Mouse (Mus musculus) neural tube, embryonic 14.5 days (tissue): ENCODE measurements around the gene Blmh. TPM values are rescaled to one million over a fixed set of nuclear protein-coding genes. Genes with fewer than 3 reads are reported as not detected.

Experiments used
- ATAC-seq: fragments of 200-750 bp; cut with Nextera tagmentation; 2 replicates; pipeline ENCODE4 v1.8.0; 2017; ENCODE audit warnings: low read depth, mild to moderate bottlenecking, moderate TSS enrichment, moderate library complexity
- H3K27ac ChIP-seq: fragments of 300-500 bp; sonication (generic); 2 replicates; pipeline ENCODE4 v1.5.1; 2014; ENCODE audit warnings: low read depth, mild to moderate bottlenecking, control low read depth, low read length, moderate library complexity, mixed read lengths
- H3K27me3 ChIP-seq: fragments of 300-500 bp; sonication (generic); 2 replicates; pipeline ENCODE4 v1.6.1; 2014; ENCODE audit warnings: low read length; ENCODE audit not compliant: control insufficient read depth, insufficient read depth
- H3K36me3 ChIP-seq: fragments of 300-500 bp; sonication (generic); 2 replicates; pipeline ENCODE4 v1.6.1; 2014; ENCODE audit warnings: low read length, mixed read lengths; ENCODE audit not compliant: control insufficient read depth, insufficient read depth
- H3K4me1 ChIP-seq: fragments of 300-500 bp; sonication (generic); 2 replicates; pipeline ENCODE4 v1.6.1; 2014; ENCODE audit warnings: low read length; ENCODE audit not compliant: control insufficient read depth, insufficient read depth
- H3K4me2 ChIP-seq: fragments of 300-500 bp; sonication (generic); 2 replicates; pipeline ENCODE4 v1.6.1; 2014; ENCODE audit warnings: mild to moderate bottlenecking, low read depth, low read length, control low read depth
- H3K4me3 ChIP-seq: fragments of 300-500 bp; sonication (generic); 2 replicates; pipeline ENCODE4 v1.5.1; 2014; ENCODE audit warnings: low read depth, low read length, control low read depth, mixed read lengths
- H3K9ac ChIP-seq: fragments of 300-500 bp; sonication (generic); replicated peaks from 2 replicates; pipeline ENCODE4 v1.6.1; 2014; ENCODE audit warnings: low read depth, mild to moderate bottlenecking, control low read depth, low read length, mixed read lengths
- H3K9me3 ChIP-seq: fragments of 300-500 bp; sonication (generic); 2 replicates; pipeline ENCODE4 v1.6.1; 2016; ENCODE audit warnings: low read length; ENCODE audit not compliant: control insufficient read depth
- WGBS: fragments of 180-500 bp; shearing (Covaris S2); extraction: QIAGEN DNeasy Blood & Tissue Kit; methylation state at CpG from one replicate; pipeline ENCODE4 v1.1.7; 2014; 5-methylcytosine and 5-hydroxymethylcytosine counted together
- polyA plus RNA-seq: library from polyadenylated mRNA; unstranded; fragments of >200 nt; fragmentation: Nextera tagmentation; extraction: Ambion mirVana; gene quantifications from 2 replicates; pipeline ENCODE4 v1.2.1, GENCODE M21; 2014

The Blmh gene
- polyA plus RNA-seq, 1 experiment from 2014 or later, result 117 TPM

DNA sequence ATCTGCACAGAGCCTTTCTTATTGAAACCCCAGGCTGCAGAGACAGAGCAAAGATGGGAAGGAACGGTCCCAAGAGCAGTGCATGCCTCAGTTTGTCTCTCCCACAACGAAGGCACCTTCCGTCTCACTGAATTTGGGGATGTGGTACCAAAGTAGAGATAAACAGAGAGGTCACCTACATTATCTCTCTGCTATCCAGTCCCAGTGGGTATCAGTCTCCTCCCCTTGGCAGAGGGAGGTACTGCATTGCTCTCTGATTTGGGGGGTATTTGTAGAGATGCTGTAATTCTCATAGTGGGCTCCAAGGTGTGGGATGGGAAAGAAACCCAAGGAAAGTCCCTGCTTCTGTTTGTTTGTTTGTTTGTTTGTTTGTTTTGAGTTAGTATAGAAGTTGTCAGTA lies 102.0 kb downstream of the Blmh start:
- WGBS, result 75% methylated on average over 3 of the region's 3 CpGs
- Histone ChIP-seq H3K4me2 (no peak overlapping the region), H3K9ac (no peak overlapping the region), H3K9me3 (no peaks in the 10 kb centered on the region), H3K4me1 (no peaks in the 10 kb centered on the region), H3K4me3 (no peak overlapping the region), H3K27ac (no peak overlapping the region), H3K27me3 (no peaks in the 10 kb centered on the region), H3K36me3 (no peaks in the 10 kb centered on the region)
- no peak for ATAC-seq

DNA sequence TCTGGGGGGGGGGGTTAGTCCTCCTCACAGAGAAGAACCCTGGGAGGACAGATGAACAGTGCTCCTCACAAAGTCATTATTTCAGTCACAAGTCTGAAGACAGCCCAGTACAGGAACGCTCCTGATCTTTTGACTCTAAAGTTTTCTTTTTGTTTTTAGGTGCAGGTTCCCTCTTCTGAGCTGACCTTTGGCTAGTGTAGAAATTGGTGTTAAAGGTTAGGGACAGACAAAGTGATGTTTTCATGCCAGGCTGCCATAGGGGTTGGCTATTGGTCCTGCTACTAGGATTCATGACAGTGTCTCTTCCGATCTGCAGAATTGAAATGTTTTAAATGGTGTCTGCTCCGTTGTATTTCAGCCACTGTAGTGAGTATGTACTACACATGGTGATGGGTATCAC lies 103.5 kb downstream of the Blmh start:
- H3K4me1 ChIP-seq, result no peaks in the 10 kb centered on the region
- no peaks in the 10 kb centered on the region for H3K9me3 ChIP-seq
- H3K36me3 ChIP-seq, result no peaks in the 10 kb centered on the region
- no peak overlapping the region for H3K27ac ChIP-seq
- 96% methylated on average over 3 of the region's 3 CpGs for WGBS
- H3K27me3 ChIP-seq, result no peaks in the 10 kb centered on the region
- no peak overlapping the region for H3K4me2 ChIP-seq
- no peak overlapping the region for H3K4me3 ChIP-seq
- ATAC-seq, result no peak
- H3K9ac ChIP-seq, result no peak overlapping the region

DNA sequence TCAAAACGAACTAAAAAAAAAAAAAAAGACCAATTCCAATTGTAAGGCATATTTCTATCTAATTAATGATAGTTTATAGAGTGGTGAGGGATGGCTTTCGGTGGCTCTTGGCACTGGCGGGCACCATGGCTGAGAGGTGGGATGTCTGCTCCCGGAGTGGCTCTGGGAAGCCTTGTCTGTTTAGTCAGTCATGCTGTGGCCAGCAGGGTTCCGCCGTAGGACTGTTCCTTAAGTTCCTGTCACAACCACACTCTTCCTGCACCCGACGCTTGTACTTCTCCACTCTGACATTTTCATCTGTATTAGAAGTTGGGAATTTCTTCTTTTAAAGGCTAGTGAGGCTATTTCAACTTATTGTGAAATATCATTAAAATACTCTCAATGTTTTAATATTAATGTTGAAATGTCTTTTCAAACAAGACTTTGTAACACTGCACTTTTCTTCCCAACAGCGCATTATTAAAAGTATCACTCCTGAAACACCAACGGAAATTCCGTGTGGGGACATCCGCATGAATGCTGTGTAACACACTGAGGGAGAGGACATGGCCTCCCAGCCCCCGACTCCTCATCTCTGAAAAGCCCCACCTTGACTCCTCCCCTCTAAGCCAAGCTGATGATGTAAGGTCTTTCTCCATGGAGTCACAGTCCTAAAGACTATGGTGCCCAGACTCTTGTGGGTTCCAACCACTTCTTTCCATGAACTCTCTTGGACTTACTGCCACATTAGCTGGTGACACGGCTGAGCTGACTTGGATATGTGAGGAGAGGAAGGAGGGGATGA lies 106.7 kb downstream of the Blmh start:
- H3K27ac ChIP-seq, result no peak overlapping the region
- H3K4me3 ChIP-seq, result no peak overlapping the region
- H3K36me3 ChIP-seq, result no peaks in the 10 kb centered on the region
- H3K4me2 ChIP-seq, result no peak overlapping the region
- ATAC-seq, result no peak
- 85% methylated on average over 14 of the region's 14 CpGs for WGBS
- no peaks in the 10 kb centered on the region for H3K9me3 ChIP-seq
- no peak overlapping the region for H3K9ac ChIP-seq
- no peaks in the 10 kb centered on the region for H3K27me3 ChIP-seq
- H3K4me1 ChIP-seq, result no peaks in the 10 kb centered on the region

Other genes with a start within 250 kb of the Blmh start
- gene Trarg1, start 245.0 kb upstream of the Blmh start, polyA plus RNA-seq, result 0.44 and 4.1 TPM in 2 replicates
- gene Gosr1, start 161.2 kb upstream of the Blmh start, polyA plus RNA-seq, result 34.2 and 34.3 TPM in 2 replicates
- 10.4 and 13.5 TPM in 2 replicates for gene Cpd, start 77.8 kb upstream of the Blmh start, polyA plus RNA-seq
- gene Tmigd1, start 22.6 kb upstream of the Blmh start, polyA plus RNA-seq, result 0.19 TPM in 1 of 2 replicates, not detected in the other
- gene Slc6a4, start 73.8 kb downstream of the Blmh start, polyA plus RNA-seq, result 0.66 and 0.94 TPM in 2 replicates
- gene Nsrp1, start 153.6 kb downstream of the Blmh start, polyA plus RNA-seq, result 50.3 and 50.6 TPM in 2 replicates